Mouse (Mus musculus): ENCODE measurements around the gene Hist1h2ac.
"Not testable (repeated sequence)": the region's sequence is repeated elsewhere in the genome, so short reads cannot be mapped to it uniquely, and the experiment has no call there.

Gene Hist1h2ac

DNA sequence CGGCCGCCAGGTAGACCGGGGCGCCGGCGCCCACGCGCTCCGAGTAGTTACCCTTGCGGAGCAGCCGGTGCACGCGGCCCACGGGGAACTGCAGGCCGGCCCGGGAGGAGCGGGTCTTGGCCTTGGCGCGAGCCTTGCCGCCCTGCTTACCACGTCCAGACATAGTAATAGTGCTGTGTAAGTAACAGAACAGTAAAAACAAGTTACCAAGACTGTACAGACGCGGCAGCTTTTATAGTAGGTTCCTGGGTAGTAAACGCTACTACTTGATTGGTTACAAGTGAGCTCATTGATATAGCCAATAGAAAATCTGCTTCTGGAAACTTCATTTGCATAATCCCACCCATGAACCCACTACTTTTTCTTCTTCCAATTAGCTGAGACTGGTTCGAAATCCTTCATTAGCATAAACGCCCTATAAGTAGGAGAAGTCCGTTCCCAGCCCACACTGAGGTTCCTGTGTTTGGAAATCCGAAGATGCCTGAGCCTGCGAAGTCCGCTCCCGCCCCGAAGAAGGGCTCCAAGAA, at the start of gene Hist1h2ac, which contains the start of gene Hist1h2bc:
Gene Hist1h2ac (minus strand): TSS at position 194 of the 527 bp plus-strand sequence.
Gene Hist1h2bc (plus strand): TSS at position 445 of the 527 bp plus-strand sequence.
- peak; percentile 89 for DNase-seq (ENCODE audit: low spot score)

DNA sequence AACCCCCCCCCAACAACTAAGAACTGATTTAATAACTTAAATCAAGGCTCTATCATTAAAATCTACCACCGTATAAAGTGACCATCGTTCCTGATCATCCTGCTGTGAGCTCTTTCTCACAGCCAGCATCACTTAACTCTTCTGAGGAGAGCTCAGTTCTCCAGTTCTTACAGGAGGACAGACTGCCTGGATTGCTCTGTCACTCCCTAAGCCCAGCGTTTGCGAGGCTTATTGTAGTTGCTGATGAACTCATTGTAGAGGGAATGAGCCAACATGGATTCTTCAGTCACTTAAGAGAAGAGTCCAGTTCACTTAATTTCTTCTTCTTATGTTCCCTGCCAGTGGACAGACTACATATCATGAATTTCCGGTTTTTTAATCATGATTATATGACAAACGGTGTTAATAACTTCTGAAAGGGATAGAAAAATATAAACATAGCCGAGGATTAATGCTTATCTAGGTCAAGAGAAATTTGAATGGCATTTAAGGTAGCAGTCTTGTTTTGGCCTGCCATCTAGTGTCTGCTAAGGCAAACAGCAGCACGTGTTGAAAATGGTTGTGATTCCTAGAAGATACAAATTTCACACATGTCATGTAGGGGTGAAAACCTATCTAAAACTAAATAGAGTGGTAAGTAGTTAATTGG, 48.5 kb upstream of the Hist1h2ac start:
- DNase-seq (ENCODE audit: low spot score), result peak; percentile 45

DNA sequence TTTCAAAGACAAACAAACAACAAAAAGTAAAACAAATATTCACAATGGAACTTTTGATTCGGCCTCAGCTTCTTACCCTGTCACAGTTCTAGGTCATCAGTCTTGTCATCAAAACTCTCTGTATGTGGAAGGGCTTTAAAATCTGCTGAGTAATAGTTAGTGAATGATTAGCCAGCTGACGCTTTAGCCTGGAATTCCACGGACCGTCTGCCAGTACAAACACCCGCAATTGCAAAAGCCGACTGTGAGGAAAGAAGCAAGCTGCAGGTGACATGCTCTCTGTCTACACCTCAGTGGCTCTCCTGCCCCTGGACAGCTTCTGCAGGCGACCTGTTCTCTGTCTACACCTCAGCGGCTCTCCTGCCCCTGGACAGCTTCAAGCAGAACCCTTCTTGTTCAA, 46.7 kb upstream of the Hist1h2ac start:
- no peak for DNase-seq (ENCODE audit: low spot score)

DNA sequence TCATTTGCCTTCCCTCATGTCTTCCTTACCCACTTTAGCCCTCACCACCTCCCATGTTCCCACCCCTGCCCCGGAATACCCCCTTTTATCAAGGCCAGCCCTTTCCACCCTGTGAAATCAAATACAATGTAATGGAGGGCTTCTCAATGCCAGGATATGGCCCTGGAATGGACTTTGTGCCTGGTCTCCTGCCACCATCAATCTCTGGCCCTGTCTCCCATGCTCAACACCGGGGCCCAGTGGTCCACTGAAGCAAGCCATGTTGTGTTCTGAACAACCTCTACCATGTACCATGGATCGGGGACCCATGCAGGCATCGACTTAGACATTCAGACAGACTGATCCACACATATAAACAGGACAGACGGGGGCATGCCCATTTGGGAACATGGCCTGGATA, 46.0 kb upstream of the Hist1h2ac start:
- DNase-seq (ENCODE audit: low spot score), result no peak

DNA sequence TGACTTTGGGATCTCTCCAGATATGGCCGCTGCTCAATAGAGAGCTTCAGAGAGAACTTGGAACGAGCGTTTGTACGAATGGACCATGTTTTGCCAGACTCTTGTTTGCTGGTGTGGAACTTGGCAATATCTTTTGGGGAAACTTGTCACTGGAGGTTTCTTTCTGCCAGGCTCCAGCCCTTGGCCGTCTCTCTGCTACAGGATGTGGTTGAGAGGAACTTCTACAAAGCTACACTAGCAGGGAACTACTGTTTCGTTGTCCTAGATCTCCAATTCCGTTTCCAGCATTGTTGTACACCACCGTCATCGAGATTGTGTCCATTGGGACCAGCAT, 45.4 kb upstream of the Hist1h2ac start:
- DNase-seq (ENCODE audit: low spot score), result no peak

DNA sequence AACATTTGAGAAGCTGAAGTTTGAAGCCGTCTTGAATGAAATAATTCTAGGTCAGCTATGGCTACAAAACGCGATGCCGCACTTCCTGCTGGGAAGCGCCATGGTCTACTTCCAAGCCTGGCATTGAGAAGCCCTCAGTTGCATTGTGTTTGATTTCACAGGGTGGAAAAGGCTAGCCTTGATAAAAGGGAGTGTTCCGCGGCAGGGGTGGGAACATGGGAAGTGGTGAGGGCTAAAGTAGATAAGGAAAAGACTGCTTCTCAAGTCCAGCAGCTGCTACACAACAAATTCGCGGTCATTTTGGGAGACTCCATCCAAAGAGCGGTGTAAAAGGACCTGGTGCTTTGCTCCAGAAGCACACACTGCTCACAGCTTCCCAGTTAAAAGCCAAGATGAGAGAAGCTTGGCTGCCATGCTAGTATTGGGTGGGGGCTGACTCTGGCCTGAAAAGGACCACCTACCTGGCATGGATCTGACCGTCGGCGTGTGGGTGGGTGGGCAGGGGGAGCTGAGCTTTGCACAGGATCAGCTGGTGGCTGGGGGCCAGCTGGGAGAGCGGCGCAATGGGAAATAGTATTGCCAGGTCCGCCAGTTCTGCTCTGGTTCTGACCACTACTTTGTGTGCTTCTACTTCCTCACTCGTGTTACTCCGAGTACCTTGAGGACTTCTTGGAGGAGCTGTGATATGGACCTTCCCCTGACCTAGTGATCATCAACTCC, 44.9 kb upstream of the Hist1h2ac start:
- DNase-seq (ENCODE audit: low spot score), result no peak

DNA sequence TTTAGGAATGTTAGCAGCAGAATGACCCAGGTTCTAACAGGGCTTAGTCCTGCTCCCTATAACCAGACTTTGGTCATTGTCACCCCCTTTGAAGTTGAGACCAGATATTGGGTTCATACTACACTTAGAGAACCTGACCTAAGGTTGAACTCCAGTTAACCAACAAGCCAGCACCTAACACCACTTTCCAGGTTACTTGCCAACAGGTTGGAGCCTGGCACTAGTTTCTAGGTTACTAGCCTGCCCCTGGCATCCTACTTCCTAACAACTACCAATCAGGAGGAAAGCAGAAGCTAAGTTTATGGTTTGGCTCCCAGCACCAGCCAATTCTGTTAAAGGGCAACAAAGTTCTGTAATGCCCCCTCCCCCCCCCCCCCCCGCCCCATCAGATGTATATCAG, 41.5 kb upstream of the Hist1h2ac start:
- no peak for DNase-seq (ENCODE audit: low spot score)

DNA sequence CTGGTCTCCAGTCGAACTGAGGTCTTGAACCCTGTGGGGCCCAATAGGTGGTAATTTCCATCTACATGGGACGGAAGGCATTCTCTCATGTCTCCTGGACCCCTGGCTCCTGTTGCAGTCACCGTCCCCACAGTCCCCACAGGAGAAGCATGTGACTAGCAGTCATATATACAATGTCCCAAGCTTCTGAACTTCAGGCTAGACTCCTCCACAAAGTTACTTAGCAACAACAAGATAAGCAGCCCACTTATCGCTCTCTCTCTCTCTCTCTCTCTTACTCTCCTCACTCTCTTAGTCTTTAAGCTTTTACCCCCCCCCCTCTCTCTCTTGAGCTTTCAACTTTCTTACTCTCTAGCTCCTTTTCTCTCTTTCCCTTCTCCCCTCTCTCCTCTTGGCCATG, 40.5 kb upstream of the Hist1h2ac start:
- DNase-seq (ENCODE audit: low spot score), result no peak

DNA sequence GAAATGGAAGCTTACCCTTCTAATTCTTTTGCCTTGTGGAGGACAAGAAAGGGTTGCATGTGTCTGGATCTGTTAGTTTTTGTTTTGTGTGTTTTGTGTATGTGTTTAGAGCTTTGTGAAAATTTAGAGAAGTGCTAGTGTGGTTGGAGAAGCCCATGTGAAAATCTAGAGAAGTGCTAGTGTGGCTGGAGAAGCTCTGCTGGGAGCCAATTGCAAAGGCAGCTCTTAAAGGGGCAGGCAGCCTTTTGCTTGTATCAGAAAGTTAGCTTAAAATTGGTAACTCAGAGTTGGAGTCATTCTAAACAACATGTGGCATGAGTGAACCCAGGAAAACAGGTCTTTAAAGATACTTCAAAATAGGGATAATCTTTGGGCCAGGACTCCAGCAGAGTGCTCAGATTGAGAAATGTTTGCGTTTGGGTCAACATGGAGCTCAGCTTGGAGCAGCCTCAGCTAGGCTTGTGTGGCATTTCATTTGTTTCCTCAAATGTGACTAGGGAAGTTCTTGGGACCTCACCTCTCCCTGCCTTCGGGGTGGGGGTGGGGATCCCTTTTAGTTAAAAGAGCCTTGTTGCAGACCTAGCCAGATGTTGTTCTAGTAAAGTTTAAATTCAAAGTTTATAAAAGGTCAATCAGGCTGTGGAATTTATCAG, 34.0 kb upstream of the Hist1h2ac start:
- DNase-seq (ENCODE audit: low spot score), result not testable (repeated sequence)

DNA sequence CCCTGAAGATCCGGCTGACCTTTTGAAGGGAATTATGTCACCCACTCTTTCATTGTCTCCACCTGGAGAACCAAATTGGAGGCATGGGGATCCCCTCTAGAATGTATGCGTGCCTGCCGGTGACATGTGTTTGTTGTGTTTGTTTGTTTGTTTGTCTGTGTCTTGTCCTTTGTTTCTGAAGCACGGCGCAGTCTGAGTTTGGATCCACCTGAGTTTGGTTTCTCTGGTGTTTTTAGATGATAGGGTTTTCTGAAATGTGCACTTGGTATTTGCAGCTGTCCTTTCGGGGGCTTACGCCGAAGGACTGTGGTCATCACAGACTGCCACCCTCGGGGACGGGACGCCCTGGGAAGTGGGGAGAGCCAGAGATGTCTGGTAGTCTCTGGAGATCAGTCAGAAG, 33.4 kb upstream of the Hist1h2ac start:
- no peak for DNase-seq (ENCODE audit: low spot score)

DNA sequence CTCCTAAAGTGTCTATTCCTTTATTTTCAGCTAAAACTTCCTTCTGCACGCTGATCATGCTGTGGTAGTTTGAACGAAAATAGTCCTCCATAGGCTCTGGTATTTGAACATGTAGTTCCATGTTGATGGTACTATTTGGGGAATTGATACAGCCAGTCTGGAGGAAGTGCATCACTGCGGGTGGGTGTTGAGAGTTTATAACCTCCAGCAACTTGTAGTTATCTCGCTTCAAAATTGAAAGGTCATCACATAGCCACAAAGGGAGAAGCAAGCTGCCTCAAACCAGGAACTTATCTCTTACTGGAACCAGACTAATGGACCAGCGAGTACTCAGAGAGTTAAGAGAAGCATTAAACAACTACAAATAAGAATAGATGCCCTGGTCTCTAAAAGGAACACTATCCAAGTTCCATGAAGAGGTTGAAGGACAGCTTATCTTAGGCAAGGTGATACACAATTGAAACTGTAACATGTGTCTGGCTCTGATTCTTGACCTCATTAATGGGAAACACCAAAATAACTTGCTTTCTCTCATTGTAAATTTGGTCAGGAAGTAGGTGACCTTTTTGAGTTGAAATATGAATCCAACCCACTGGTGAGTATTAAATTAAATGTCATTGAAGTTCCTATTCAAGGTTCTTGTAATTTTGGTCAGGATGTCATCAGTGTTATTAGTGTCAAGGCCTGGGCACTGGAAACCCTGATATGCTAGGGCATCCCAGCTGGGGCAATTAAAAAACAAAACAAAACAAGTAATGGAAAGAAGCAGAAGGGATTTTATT, 32.7 kb upstream of the Hist1h2ac start:
- no peak for DNase-seq (ENCODE audit: low spot score)

DNA sequence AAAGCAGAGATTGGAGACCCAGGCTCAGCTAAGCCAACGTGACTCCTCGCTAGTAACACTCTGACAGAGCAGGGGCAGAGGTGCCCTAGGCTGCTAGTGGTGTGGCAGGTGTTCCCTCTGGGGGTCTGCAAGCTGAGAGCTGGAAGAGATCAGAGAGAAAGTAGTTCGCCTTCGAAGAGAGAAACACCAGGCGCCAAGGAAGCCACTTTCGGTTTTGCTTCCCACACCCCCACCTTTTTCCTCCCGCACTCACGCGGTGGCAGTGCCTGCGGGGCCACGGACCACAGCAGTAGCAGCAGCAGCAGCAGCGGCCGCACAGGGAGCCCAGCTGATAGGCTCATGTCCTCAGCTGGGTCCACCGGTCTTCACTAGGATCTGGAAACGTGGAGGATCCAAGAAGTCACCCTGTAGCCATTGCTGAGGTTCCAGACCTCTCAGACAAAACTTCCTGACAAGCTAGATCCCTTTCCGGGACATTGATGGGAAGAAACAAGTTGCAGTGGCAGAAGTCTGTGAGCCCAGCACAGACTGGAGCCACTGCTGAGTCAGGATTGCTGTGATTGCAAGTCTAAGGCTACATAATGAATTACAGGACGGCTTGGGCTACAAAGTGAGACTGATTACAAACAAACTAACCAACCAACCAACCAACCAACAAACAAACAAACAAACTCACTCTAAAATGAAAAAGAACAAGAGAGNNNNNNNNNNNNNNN, 26.8 kb upstream of the Hist1h2ac start, which contains the start of gene Hfe:
Gene Hfe (minus strand): TSS at position 481 of the 716 bp plus-strand sequence.
- no peak for DNase-seq (ENCODE audit: low spot score)

DNA sequence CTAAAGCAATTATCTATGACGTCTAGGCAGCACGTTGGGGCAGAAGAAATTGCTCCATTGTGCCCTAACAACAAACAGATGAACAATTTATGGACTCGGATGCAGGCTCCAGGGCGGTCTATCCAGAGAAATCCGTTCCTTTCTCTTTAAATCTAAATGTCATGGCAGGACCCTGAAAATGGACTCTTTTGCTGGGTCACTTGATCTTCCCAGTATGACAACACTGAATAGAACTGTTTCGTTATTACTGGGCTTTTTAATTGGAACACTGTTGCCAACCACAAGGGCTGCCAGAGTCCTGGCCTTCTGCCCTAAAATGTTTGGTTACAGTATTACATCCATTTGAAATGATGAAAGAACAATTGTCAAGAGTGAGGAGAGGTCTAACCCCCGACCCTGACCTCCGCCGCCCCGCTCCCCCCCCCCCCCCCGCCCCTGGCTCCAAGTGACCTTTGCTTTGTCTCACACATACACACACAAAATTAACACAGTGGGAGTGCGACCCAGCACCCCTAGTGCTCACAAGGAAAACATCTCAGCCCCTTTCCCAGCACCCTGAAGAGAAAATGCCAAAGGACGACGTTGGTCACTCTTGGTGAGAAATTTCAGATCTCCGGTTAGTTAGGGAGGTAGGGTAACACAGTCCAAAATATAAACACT, 26.1 kb upstream of the Hist1h2ac start:
- DNase-seq (ENCODE audit: low spot score), result no peak

DNA sequence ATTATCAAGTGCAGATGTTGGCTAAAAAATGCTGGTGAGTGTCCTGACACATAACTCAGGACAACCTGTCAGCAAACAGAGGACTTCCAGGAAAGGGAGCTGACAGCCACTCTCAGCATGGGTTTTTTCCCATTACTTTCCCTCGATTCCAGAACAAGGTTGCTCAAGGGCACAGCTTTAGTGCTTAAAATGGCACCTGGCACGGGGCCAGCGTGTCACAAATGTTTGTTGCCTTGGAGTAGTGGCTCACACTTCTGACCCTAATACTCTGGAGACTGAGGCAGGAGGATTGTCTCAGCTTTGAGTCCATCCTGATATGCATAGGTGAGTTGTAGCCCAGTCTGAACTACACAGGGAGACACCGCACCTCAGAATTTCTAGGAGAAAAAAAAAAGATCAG, 24.9 kb upstream of the Hist1h2ac start:
- no peak for DNase-seq (ENCODE audit: low spot score)

DNA sequence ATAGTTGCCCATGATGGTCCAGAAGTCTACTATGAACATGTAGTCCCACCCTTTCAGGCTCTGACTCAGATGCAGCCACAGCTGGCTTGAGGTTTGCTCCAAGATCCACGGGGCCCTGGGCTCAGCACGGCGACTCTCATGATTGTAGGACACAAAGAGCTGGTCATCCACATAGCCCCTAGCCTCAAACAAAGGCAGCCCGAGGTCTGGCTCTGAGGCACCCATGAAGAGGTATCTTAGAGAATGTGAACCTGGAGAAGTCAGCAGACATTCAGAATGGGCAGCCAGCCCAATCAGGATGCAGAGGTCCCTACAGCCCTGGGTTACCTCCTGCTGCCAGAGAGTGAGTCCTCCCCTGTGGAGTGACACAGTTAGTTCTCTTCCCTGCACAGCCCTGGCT, 24.3 kb upstream of the Hist1h2ac start:
- no peak for DNase-seq (ENCODE audit: low spot score)

DNA sequence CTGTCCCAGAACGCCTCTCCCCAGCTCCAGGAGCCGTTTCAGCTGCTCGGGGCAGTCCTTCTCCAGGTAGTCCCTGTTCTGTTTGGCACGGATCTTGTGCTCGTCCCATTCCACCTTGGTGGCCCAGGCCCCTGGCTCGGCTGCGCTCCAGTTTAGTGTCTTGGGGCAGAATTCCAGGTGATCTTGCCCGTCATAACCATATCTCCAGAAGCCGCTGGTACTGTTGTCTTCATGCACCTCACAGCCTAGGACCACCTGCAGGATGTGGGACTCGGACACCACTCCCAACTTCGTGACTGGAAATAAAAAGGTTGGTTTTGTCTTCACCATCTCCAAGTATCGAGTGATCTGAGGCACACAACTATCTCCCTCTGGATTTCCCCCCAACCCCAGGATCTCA, 23.0 kb upstream of the Hist1h2ac start:
- no peak for DNase-seq (ENCODE audit: low spot score)

DNA sequence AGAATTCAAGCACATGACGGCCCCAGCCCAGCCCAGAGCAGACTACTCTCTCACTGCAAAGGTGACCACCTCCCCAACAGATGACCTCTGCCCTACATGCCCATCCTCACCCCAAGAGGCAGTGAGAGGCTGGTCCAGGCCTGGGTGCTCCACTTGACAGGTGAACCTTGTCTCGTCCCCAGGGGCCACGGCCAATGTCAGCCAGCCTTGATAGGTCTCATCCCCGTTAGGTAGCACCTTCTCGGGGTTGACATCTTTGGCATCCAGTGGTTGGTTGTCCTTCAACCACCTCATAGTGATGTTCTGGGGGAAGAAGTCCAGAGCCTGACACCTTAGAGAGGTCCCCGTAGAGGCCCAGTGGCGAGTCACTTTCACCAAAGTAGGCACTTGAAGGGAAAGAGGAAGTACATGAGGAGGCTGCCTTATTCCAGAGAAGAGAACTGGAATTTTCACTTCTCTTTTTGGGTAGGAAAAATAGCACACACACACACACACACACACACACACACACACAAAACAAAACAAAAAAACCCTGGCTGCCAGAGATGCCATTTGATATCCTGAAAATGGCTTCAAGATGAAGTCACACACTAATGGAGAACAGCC, 22.1 kb upstream of the Hist1h2ac start:
- no peak for DNase-seq (ENCODE audit: low spot score)

DNA sequence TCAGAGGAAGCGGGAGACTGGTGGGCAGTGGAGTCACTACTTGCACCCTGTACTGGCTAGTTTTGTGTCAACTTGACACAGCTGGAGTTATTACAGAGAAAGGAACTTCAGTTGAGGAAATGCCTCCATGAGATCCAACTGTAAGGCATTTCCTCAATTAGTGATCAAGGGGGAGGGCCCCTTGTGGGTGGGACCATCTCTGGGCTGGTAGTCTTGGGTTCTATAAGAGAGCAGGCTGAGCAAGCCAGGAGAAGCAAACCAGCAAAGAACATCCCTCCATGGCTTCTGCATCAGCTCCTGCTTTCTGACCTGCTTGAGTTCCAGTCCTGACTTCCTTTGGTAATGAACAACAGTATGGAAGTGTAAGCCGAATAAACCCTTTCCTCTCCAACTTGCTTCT, 19.1 kb upstream of the Hist1h2ac start:
- not testable (repeated sequence) for DNase-seq (ENCODE audit: low spot score)

DNA sequence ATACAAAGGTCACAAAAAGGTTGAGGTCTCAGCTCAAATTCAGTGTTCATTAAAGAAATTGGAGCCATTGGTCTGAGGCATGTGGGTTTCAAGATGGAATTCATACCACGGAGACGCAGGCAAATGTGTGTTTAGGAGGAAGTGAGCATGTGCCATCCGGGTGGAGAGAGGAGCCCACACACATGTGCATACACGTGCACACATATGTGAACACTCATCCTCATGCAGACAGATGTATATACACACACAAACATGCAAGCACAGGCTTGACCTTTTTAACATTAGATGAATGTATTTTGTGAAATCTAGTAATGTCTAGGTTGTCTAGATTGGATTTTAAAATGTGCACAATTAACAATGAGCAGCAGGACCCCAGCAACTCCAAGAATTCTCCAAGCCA, 18.5 kb upstream of the Hist1h2ac start:
- no peak for DNase-seq (ENCODE audit: low spot score)

DNA sequence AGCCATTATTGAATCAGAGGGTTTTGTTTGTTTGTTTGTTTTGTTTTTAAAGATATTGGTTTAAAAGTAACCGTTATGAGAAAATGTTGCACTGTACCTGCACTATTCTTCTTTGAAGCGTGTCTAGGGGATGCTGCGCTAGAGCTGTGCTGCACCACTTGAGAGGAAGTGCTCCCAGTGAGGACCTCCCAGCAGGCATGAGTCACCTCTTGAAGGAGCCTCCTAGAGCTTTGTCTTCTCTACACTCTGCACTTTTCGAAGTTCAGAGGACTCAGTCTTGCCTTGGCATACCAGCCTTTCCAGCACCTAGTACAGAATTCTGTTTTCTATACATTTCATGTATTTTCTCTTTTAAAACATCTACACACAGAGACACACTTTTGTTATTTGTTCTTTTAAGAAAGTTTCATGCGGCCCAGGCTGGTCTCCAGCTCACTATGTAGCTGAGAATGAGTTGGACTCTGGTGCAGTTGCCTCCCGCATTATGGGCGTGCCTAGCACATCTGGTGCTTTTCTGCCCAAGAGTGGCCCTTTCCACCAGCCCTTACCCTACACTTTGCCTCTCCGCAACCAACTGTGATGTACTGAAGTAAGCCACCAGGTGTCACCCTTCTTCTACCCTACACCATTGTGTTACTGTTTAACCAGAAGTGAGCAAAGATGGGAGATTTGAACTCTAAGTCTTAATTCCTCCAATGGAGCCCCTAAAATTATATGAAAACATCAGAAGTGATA, 17.2 kb upstream of the Hist1h2ac start:
- peak; percentile 86 for DNase-seq (ENCODE audit: low spot score)
